Mouse (Mus musculus): Measurements from ENCODE around the gene Fer. TPM values are rescaled to one million over a fixed set of nuclear protein-coding genes. Genes with fewer than 3 reads are reported as not detected.
"Not testable (repeated sequence)": the region's sequence is repeated elsewhere in the genome, so short reads cannot be mapped to it uniquely, and the experiment has no call there.

Gene Fer
- 22.1 to 23.8 TPM (median 22.5 TPM) in 3 replicates for total RNA-seq (2017)

DNA sequence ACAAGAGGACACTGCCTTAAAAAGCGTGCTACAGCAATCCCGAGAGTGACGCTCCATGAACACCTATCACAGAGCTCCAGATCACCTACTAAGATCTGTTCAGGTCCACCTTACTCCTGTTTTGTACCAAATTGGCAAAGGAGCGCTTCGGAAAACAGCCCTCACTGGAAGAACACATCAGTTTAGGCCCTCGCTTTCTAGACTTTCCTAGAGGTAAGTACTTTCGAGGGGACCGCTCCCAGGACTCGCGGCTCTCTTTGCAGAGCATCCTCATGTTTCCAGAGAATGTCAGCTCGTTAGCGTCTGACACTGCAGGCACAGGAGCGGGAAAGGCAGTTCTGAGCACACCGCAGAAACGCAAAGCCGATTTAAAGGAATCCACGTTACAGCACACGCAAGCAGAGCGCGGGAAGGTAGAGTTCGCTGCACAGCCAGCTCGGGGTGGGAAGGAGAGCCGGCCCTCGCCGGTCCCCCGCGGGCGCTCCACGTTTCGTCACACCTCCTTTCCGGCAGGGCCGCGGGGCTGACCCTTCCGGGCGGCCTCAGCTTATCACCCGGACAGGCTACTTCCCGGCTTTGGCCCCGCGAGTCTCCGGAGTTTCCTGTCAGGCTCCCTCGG lies at the start of gene Fer:
Gene Fer (plus strand): TSS at position 51 of the 619 bp plus-strand sequence.
- 0 out of 2 replicates have a peak, but pooled peaks have one; percentile 2 for ATAC-seq (replicated peaks; ENCODE audit: insufficient number of reproducible peaks, low FRiP score, low TSS enrichment, poor library complexity, severe bottlenecking)

DNA sequence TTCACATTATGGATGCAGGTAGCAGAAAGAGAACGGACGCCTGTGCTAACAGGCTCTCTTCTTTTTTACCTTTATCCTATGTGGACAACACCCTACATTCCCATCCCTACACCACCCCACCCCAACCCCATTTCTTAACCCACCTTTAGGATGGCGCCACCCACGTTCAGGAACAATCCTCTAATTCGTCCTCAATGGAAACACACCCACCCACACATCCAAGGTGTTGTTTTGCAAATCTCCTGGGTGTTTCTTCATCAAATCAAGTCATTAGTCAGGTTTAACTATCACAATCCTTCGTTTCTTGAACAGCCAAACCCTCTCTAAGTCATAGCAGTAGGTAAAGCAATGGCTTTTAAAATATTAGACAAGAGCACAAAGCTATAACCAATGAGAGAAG lies 49.3 kb upstream of the Fer start:
- no peak for ATAC-seq (replicated peaks; ENCODE audit: insufficient number of reproducible peaks, low FRiP score, low TSS enrichment, poor library complexity, severe bottlenecking)

DNA sequence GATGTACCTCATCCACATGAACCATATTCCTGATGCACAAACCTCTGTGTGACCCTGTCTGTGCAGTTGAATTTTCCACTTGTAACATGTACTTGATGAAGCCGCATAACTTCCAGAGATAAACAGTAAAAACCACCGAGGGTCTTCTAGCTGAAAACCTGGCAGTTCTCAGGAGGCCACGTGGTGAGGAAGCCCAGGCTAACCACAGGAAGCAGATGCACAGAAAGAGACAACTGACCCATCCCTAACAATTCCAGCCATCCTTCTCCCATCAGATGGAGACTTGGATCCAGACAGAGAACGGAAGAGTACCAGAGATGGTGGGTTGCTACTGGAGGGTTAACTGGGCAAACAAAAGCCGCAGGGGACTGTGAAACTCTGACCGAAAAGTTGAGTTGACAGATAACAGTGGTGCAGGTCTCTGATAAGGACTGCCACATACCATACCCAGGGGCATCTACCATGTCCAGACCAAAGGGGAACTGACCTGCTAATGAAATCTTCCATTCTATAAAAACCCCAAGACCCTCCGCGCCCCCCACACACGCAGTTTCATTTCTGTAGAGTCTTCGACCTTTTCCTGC lies 44.3 kb upstream of the Fer start:
- no peak for ATAC-seq (replicated peaks; ENCODE audit: insufficient number of reproducible peaks, low FRiP score, low TSS enrichment, poor library complexity, severe bottlenecking)

DNA sequence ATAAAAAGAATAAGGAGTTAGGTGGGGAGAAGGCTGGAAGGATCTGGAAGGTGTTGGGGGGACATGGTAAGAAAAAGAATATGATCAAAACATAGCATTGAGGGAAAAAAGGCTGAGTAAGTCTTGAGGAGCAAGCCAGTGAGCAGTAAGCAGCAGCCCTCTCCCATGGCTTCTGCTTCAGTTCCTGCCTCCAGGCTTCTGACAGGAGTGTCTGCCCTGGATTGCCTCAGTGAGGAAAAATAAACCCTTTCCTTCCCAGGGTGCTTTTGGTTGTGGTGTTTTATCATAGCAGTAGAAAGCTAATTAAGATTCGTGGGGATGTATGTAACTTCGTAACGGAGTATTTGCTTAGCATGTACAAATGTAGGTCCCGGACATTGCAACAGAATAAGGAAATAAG lies 38.7 kb upstream of the Fer start:
- ATAC-seq (replicated peaks; ENCODE audit: insufficient number of reproducible peaks, low FRiP score, low TSS enrichment, poor library complexity, severe bottlenecking): no peak

DNA sequence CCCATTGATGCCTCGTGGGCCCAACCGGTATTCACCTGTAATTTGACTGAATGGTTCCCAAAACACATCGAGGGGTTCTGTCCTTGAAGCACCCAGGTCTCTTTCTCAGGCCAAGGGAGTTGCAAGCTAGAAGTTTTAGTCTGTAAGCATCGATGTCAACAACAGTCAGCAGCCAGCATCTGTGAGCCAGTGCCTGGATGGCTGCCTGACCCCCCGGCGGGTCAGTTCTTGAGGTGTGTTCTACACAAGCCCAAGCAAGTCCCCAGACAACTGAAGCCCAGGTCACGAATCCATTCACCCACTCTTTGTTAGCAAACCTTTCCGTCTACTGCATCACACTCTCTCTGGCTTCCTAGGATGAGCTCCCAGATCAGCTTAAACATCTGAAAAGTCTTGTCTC lies 36.7 kb upstream of the Fer start:
- ATAC-seq (replicated peaks; ENCODE audit: insufficient number of reproducible peaks, low FRiP score, low TSS enrichment, poor library complexity, severe bottlenecking): no peak

DNA sequence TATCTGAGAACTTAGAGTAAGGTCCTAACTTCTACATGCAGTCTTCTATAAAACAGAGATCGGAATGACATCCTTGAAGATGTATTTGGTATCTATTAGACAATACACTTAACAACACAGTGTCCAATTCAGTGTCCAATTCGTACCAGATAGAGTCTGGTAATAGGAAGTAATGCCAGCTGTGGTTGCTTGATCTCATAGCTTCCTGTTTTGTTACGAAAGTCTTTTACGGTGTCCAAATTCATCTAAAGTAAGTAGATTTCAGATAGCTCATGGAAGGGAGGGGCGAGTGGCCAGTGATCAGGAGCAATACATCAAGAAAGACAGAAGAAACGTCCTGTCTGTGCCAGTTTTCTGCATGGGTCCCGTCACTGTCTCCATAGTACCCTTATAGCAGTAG lies 36.1 kb upstream of the Fer start:
- no peak for ATAC-seq (replicated peaks; ENCODE audit: insufficient number of reproducible peaks, low FRiP score, low TSS enrichment, poor library complexity, severe bottlenecking)

DNA sequence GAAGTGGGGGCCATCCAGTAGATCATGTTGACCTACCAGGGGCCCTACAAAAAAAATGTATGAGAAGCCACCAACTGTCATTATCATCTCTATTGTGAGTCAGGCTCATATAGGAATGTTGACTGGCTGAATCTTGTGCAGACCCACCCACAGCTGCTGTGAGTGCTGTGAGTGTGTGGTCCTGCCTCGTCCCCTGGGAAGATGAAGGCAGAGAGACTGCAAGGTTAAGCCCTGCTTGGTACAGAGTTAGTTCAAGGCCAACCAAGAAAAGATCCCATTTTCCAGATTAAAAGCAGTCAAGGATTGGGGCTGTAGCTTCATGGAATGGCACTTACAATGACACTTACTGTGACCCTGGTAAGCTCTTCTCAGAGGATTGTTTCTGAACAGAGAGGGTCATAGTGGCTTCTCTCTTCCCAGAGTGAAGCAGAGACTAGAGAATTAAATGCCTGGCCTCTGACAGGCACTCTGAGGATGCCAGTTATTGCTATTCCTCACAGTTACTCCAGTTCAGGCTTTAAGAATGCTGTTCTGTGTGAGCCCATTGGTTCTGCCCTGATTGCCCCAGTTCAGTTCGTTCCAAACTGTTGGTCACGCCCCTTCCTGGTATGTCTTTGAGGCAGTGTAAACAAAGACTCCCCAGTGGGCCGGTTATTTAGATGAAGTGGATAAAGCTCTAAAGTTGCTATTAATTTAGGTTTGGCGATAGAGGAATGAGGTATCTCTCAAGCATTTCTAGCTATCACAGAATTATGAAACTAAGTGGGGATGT lies 34.1 kb upstream of the Fer start:
- ATAC-seq (replicated peaks; ENCODE audit: insufficient number of reproducible peaks, low FRiP score, low TSS enrichment, poor library complexity, severe bottlenecking): no peak

DNA sequence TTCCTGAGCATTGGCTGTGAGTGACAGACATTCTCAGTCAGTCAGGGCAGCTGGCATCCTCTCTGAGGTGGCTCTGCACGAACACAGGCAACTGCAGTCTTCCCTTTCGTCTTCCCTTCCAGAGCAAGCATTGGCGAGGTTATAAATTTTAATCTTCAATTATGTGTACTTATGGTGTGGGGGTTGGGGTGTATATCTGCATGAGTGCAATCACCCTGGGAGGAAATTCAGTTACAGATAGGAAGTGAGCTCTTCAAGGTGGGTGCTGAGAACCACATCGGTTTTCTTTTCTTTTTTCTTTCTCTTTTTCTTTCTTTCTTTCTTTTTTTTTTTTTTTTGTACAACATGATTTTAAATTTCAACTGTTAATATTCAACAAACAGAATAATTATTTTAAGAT lies 31.3 kb upstream of the Fer start:
- no peak for ATAC-seq (replicated peaks; ENCODE audit: insufficient number of reproducible peaks, low FRiP score, low TSS enrichment, poor library complexity, severe bottlenecking)

DNA sequence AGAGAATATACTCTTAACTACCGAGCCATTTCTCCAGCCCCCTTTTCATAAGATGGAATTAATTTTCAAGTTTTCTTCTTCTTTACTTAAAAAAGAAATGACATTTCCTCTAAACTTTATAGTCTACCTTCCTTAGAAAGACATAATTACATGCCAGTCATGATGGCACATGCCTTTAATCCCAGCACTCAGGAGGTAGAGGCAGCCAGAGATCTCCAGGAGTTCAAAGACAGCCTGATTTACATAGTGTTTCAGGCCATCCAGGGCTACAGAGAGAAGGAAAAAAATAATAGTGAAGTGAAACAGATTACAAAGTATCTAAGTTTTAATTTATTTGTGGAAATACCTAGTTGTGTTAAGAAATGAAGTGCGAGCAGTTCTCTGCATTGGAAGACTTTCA lies 26.6 kb upstream of the Fer start:
- no peak for ATAC-seq (replicated peaks; ENCODE audit: insufficient number of reproducible peaks, low FRiP score, low TSS enrichment, poor library complexity, severe bottlenecking)

DNA sequence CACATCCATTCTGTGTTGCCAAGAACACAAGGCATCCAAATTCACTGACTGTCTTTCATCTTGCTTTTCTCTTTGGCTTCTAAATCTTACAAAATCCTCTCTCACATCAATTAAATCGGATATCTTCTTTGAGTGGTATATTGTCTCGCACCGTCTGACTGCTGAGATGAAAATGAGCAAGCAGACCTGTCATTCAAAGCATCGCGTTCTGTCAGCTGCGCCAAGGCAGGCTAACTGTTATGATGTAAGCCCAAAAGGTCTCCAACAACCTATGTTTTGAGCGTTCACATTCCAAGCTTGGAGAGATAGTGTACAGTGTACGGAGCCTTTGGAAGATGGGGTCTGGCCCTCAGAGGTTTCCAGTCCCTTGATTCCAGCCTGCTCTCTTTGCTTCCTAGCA lies 26.2 kb upstream of the Fer start:
- no peak for ATAC-seq (replicated peaks; ENCODE audit: insufficient number of reproducible peaks, low FRiP score, low TSS enrichment, poor library complexity, severe bottlenecking)

DNA sequence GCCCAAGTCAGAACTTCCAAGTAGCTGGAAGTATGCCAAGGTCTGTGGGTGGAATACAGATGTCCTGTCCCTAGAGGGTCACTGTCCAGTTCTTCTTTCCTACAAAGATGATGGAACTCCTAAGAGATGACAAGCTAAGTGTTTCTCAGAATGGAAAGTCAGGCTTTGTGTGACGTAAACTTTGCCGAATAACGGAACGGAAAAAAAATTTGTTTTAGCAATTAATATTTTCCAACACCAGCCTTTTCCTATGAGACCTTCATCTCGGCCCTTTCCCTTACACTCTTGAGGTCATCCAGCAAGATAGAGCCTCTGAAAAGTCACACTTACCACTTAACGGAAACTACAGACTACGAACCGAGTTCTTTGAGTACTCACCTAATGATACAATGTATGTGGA lies 24.7 kb upstream of the Fer start:
- ATAC-seq (replicated peaks; ENCODE audit: insufficient number of reproducible peaks, low FRiP score, low TSS enrichment, poor library complexity, severe bottlenecking): no peak

DNA sequence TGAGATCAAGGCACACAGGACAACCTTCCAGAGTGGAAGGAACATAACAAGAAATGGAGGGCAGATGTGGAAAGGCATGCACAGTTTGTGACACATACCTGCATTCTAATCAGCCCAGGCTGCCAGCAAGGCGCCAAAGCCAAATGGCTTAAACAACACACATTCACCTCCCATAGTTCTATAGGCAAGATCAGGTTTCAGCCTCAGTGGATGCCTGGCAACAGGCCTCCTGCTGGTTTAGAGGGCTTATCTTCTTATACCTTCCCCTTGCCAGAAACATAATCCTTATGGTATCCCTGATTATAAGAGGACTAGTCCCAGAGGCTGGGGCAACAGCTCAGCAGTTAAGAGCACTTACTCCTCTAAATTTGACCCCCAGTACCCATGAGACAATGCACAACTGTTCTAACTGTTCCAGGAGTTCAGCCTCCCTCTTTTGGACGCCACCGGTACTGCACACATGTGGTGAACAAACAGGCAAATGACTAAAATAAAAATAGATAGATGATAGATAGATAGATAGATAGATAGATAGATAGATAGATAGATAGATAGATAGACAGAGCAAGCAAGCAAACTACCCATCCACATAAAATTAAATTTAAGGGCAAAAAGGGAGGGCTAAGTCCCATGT lies 23.1 kb upstream of the Fer start:
- no peak for ATAC-seq (replicated peaks; ENCODE audit: insufficient number of reproducible peaks, low FRiP score, low TSS enrichment, poor library complexity, severe bottlenecking)

DNA sequence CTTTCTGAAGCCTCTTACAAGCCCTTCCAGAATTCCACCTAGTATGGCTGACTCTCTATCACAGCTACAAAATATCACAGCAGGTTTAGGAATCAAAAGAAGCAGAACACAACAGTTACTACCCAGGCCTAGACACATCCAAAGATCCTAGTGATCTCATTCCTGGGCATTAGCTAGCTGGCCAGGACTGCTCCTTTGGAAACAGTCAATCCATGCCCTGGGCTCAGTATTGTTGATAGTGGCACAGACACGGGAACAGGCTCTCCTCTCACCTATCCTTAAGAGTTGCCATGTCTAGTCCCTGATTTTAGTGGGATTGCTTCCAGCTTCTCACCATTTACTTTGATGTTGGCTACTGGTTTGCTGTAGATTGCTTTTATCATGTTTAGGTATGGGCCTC lies 20.6 kb upstream of the Fer start:
- ATAC-seq (replicated peaks; ENCODE audit: insufficient number of reproducible peaks, low FRiP score, low TSS enrichment, poor library complexity, severe bottlenecking): no peak

DNA sequence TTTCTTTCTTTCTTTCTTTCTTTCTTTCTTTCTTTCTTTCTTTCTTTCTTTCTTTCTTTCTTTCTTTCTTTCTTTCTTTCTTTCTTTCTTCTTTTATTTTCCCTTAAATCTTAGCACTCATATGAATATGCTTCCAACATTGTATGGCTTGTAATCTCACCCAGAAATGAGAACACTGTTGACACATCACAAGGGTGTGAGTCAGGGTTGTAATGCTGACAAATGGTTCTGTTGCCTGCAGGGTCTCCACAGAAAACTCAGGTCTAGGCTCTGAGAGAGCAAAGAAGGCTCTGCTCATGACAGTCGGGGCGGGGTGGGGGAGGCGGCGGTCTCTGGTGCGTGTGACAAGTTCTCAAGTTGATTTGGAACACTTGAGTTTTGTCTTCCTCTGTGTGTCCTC lies 17.9 kb upstream of the Fer start:
- ATAC-seq (replicated peaks; ENCODE audit: insufficient number of reproducible peaks, low FRiP score, low TSS enrichment, poor library complexity, severe bottlenecking): no peak

DNA sequence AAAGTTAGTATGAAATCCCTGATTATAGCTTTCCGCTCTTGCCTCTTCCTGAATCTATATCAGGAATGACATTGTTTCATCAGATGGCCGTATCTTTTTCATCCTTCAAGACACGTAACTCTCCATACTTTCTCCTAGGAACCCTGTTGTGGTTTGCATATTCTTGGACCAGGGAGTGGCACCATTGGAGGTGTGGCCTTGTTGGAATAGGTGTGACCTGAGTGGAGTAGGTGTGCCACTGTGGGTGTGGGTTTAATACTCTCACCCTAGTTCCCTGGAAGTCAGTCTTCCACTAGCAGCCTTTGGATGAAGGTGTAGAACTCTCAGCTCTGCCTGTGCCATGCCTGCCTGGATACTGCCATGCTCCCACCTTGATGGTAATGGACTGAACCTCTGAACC lies 17.1 kb upstream of the Fer start:
- not testable (repeated sequence) for ATAC-seq (replicated peaks; ENCODE audit: insufficient number of reproducible peaks, low FRiP score, low TSS enrichment, poor library complexity, severe bottlenecking)

DNA sequence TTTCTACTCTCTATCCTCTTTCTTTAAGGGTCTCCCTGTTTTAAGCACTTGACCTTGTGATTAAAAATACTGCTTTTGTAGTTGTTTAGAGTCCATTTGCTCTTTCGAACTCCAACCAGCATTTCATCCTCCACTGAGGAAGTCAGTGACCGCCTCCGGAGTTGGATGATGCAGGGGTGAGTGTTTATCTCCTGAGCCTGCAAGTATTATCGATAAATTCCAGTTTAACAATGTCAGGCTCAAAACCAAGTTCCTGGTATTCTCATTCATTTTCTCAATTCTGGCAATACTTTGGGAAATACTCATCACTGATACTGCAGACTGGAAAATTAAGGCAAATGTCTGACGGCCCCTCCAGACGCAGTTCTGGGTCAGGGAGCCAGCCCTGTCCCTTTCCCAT lies 13.7 kb upstream of the Fer start:
- ATAC-seq (replicated peaks; ENCODE audit: insufficient number of reproducible peaks, low FRiP score, low TSS enrichment, poor library complexity, severe bottlenecking): no peak

DNA sequence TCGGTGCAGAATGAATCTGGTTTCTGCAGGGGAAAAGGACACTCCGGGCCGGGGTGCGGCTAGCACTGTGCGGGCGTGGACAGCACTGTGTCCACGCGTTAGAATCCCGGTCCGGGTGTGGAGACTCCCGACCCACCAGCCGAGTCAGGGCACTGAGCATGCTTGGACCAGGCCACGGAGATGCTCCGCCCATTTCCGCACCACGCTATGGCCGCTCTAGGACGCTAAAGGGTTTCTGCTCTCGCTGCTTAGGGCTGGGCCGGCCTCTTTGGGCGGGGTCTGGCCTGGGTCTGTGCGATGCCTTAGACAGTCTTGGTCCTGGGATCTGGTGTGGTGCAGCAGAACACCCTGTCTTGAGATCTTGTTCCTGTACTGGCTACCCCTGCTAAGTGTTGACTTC lies 13.3 kb upstream of the Fer start:
- ATAC-seq (replicated peaks; ENCODE audit: insufficient number of reproducible peaks, low FRiP score, low TSS enrichment, poor library complexity, severe bottlenecking): peak; percentile 50; the same call in 1 of the 2 replicates

DNA sequence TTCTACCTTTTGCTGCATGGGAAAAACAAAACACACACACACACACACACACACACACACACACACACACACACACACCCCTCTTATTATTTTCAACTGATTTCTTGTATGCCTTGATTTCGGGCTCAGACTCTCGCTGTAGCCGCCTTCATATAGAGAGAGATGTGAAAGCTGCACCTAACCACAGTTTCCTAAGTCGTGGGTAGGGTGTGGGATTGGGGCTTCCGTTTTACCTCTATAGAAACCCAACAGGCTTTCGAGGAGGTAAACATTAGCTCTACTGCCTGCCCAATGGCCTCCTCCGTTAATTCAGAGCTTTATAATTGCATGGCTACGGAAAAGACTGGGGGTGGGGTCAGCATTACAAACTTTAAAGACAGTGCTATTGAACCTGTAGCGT lies 12.8 kb upstream of the Fer start:
- ATAC-seq (replicated peaks; ENCODE audit: insufficient number of reproducible peaks, low FRiP score, low TSS enrichment, poor library complexity, severe bottlenecking): peak; percentile 53; the same call in 1 of the 2 replicates

DNA sequence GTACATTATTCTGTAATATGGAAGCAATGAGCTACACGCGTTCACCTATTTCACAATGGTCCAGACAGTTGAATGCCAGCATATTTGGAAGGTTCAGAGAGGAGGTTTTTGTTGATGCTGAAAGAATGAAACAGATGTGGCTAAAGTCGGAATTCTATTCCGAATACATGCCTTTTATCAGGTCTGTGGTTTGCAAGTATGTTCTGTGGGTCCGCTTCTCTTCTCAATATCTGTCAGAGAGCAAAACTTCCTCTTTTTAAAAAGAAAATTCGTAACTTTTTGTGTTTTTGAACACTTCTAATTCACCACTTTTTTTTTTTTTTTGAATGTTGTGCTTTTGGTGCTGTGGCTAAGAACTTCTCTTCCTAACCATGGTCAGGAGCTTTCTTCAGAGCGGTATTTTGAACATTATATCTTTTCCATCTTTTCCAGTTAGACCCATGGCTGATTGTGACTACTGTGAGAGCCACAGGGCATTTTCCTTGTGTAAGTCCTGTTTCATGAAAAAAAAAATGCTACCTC lies 5.8 kb upstream of the Fer start:
- no peak for ATAC-seq (replicated peaks; ENCODE audit: insufficient number of reproducible peaks, low FRiP score, low TSS enrichment, poor library complexity, severe bottlenecking)
